Mouse (Mus musculus) hematopoietic stem cell, adult 5-6 weeks (primary cell): ENCODE measurements around the gene Arhgef19. TPM values are rescaled to one million over a fixed set of nuclear protein-coding genes. Genes with fewer than 3 reads are reported as not detected.

ENCODE experiments used
- ATAC-seq, 2 experiments: fragments of 125-278 bp in 1 of 2; replicated peaks in 1 of 2; 2 replicates each; pipeline ENCODE4 v1.8.0; 2016 to 2017; ENCODE audit warnings: inconsistent platforms in 2 of 2, mild to moderate bottlenecking in 2 of 2, moderate number of reproducible peaks in 2 of 2, low read depth in 1 of 2, moderate TSS enrichment in 1 of 2; ENCODE audit not compliant: low FRiP score in 2 of 2, poor library complexity in 2 of 2, severe bottlenecking in 2 of 2, insufficient read depth in 1 of 2, low TSS enrichment in 1 of 2
- total RNA-seq: library from RNA; stranded (forward); fragments of 172-1452, 232-1000 nt; gene quantifications from 2 replicates; pipeline ENCODE4 v1.2.3, GENCODE M21; 2017

The Arhgef19 gene
- total RNA-seq, 1 experiment from 2014 or later = not detected

- no peak for ATAC-seq
Observed at GRCm38 (mm10) chr4:141274485-141275341, 35.4 kb downstream of the Arhgef19 start.

- ATAC-seq = no peak
Observed at GRCm38 (mm10) chr4:141277157-141277556, 37.9 kb downstream of the Arhgef19 start.

GRCm38 (mm10) chr4:141278154-141278553 lies 38.9 kb downstream of the Arhgef19 start:
- no peak for ATAC-seq

- no peak for ATAC-seq
Observed at GRCm38 (mm10) chr4:141279327-141279726, 40.0 kb downstream of the Arhgef19 start.

- no peak for ATAC-seq
Observed at GRCm38 (mm10) chr4:141279783-141280182, 40.5 kb downstream of the Arhgef19 start.

- ATAC-seq = no peak
Observed at GRCm38 (mm10) chr4:141280471-141280870, 41.2 kb downstream of the Arhgef19 start.

DNA sequence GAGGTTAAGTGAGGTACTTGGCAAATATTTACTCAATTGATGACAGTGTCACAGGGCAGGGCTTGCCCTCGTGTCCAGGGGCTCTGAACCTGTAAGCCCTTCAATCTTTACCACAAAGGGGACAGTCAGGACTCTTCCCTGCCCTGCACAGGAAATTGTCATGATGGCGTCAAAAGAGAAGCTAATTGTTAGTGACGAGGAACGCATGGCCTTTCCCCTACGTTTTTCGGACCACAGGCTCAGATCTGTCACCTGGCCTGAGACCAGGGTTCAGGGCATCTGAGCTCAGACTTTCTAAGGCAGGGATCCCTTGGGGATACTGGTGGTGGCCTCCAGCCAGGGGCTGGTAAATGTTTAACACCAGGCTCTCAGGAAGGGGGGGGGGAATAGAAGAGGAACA lies 41.9 kb downstream of the Arhgef19 start:
- ATAC-seq = peak; percentile 37 to 43; a peak in 1 of 4 replicates

- ATAC-seq = peak; percentile 42 to 64; a peak in 3 of 4 replicates
Observed at GRCm38 (mm10) chr4:141281578-141281977, 42.3 kb downstream of the Arhgef19 start.

DNA sequence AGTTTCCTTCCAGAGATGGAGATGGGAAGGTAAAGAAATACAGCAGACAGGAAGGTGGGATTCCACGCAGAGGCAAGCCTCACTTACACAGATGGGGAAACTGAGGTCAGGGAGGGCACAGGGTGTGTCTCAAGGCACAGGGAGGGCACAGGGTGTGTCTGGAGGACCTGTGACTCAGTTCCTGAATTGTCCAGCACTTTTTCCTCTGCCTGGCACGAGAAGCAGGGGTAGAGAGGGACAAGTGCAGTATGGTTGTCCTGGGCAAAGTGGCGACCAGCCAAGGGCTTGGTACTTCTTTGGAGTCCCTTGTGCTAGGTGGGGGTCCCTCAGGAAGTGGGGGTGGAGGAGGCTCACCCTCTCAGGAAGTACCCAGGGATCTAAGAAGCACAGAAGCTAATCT lies 42.8 kb downstream of the Arhgef19 start:
- no peak for ATAC-seq

- ATAC-seq = no peak
Observed at GRCm38 (mm10) chr4:141282623-141283022, 43.3 kb downstream of the Arhgef19 start.

- no peak for ATAC-seq
Observed at GRCm38 (mm10) chr4:141283176-141283878, 44.0 kb downstream of the Arhgef19 start.

DNA sequence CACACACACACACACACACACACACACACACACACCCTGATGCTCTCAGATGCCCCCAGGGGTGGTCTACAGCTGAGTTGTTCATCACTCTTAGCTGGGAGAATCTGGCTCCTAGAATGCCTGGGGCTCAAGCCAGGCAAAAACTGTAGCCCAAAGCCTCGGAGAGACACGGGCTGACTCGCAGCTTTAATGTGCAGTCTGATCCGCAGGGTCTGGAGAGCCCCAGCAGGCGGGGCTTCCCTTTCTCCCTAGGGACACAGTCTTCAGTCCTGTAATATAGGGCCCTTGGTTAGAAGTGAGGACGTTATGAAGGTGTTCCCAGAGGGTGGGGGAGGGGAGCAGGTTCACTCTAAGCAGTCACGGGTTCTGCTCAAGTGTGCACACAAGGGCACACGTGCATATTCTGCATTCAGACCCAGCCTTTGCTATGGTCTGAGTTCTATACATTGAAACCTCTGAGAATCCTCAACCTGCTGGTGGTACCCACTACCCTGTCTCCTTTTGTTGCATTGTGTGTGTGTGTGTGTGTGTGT lies 44.6 kb downstream of the Arhgef19 start:
- ATAC-seq = no peak

DNA sequence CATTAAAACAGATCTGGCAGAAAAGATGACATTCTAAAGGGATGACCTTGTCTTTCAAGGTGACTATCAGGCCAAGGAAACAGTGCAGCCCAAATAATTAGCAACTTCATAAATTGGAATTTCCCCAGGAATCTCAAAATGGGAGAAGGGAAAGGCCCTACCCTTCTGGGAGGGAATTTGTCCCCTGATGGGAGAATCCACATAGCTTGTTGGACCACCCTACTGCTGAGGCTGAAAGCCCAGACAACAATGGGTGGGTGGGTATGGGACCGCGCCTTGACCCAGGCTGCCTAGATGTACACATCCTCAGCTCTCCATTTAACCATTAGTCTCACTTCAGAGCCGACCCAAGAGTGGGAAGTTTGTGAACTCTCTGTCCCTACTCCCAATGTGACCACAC lies 45.2 kb downstream of the Arhgef19 start:
- no peak for ATAC-seq

GRCm38 (mm10) chr4:141285128-141285527 lies 45.8 kb downstream of the Arhgef19 start:
- ATAC-seq = no peak

GRCm38 (mm10) chr4:141286860-141287517 lies 47.7 kb downstream of the Arhgef19 start:
- ATAC-seq = peak; percentile 55 to 57; a peak in 3 of 4 replicates

DNA sequence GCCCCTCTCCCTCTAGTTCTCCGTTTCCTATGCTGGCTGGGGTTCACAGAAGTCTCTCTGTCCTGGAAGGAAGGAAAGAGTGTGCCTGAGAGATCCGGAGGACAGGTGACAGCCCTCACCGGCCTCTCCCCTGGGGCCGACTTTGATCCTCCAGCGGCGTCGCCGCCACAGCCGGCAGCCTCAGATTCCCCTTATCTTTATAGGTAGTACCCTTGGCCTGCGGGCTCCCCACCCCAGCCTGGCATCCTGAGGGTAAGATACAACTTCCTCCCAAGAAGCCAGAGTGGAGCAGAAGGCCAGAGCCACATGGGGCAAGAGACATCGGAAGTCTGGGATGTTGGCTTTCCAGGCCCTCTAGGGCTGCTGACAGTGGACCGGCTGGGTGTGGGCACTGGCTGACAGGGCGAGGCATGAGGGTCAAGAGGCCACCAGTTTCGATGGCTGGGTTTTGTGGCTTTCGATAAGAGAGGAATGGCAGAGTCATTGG lies 48.3 kb downstream of the Arhgef19 start:
- peak; percentile 24 to 46; a peak in 2 of 4 replicates for ATAC-seq

DNA sequence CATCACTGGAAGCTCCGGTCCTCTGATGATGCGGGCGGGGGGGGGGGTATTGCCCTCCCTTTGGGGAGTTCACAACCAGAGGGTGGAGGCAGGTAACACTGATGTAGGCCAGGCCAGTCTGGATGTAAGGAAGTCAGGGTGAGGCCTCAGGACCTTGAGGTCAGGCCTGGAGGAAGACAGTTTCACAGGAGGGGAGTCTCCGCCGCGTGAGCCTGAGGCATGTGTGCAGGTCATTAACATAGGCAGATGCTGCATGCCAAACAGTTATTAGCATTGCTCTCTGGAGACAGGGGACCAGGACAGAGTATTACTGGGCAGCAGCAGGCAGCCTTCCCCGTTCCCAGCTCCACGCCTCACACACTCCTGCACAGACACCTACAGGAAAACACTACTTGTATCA lies 48.9 kb downstream of the Arhgef19 start:
- no peak for ATAC-seq
